Mouse (Mus musculus) liver, postnatal 0 days (tissue): ENCODE results near the gene Ppm1h. TPM values are rescaled to one million over a fixed set of nuclear protein-coding genes. Genes with fewer than 3 reads are reported as not detected.

ENCODE experiments used
- ATAC-seq: fragments of 200-750 bp; cut with Nextera tagmentation; 2 replicates; pipeline ENCODE4 v1.8.0; 2017; ENCODE audit warnings: mild to moderate bottlenecking, moderate library complexity
- DNase-seq: peaks from one replicate; pipeline ENCODE4 v3.0.0-alpha.2; 2016
- H3K27ac ChIP-seq: fragments of 300-500 bp; sonication (generic); 2 replicates; pipeline ENCODE4 v1.5.1; 2014; ENCODE audit warnings: antibody characterized with exemption, moderate library complexity, mild to moderate bottlenecking, low read depth
- H3K27me3 ChIP-seq: fragments of 300-500 bp; sonication (generic); 2 replicates; pipeline ENCODE4 v1.6.1; 2014; ENCODE audit warnings: low read length, control low read depth, mixed read lengths; ENCODE audit not compliant: insufficient read depth
- H3K36me3 ChIP-seq: fragments of 300-500 bp; sonication (generic); replicated peaks from 2 replicates; pipeline ENCODE4 v1.6.1; 2014; ENCODE audit warnings: mild to moderate bottlenecking, control low read depth, low read length, moderate library complexity, mixed read lengths; ENCODE audit not compliant: insufficient read depth
- H3K4me1 ChIP-seq: fragments of 300-500 bp; sonication (generic); 2 replicates; pipeline ENCODE4 v1.6.1; 2014; ENCODE audit warnings: antibody characterized with exemption, mild to moderate bottlenecking, control low read depth; ENCODE audit not compliant: insufficient read depth
- H3K4me2 ChIP-seq: fragments of 300-500 bp; sonication (generic); 2 replicates; pipeline ENCODE4 v1.6.1; 2014; ENCODE audit warnings: low read depth, mild to moderate bottlenecking, low read length, moderate library complexity, mixed read lengths
- H3K4me3 ChIP-seq: fragments of 300-500 bp; sonication (generic); 2 replicates; pipeline ENCODE4 v1.5.1; 2014; ENCODE audit warnings: low read depth, low read length
- H3K9ac ChIP-seq: fragments of 300-500 bp; sonication (generic); replicated peaks from 2 replicates; pipeline ENCODE4 v1.6.1; 2014; ENCODE audit warnings: mild to moderate bottlenecking, moderate library complexity
- H3K9me3 ChIP-seq: fragments of 300-500 bp; sonication (generic); 2 replicates; pipeline ENCODE4 v1.6.1; 2016; ENCODE audit warnings: mild to moderate bottlenecking, control low read depth, low read length, mixed read lengths
- CTCF ChIP-seq: sonication (generic); IDR thresholded peaks from 2 replicates; pipeline ENCODE4 v1.5.1; 2016; ENCODE audit warnings: antibody characterized with exemption, low read depth
- EP300 ChIP-seq: IDR thresholded peaks from 2 replicates; pipeline ENCODE4 v1.6.1; 2016; ENCODE audit warnings: antibody characterized with exemption, low read depth, mild to moderate bottlenecking
- WGBS: fragments of 180-500 bp; shearing (Covaris S2); extraction: QIAGEN DNeasy Blood & Tissue Kit; methylation state at CpG from one replicate; pipeline ENCODE4 v1.1.7; 2014; ENCODE audit not compliant: insufficient replicate concordance; 5-methylcytosine and 5-hydroxymethylcytosine counted together
- polyA plus RNA-seq: library from polyadenylated mRNA; unstranded; fragments of >200 nt; fragmentation: Nextera tagmentation; extraction: Ambion mirVana; gene quantifications from 2 replicates; pipeline ENCODE4 v1.2.1, GENCODE M21; 2015

Gene Ppm1h
- polyA plus RNA-seq, 1 experiment from 2014 or later = 3.9 TPM

DNA sequence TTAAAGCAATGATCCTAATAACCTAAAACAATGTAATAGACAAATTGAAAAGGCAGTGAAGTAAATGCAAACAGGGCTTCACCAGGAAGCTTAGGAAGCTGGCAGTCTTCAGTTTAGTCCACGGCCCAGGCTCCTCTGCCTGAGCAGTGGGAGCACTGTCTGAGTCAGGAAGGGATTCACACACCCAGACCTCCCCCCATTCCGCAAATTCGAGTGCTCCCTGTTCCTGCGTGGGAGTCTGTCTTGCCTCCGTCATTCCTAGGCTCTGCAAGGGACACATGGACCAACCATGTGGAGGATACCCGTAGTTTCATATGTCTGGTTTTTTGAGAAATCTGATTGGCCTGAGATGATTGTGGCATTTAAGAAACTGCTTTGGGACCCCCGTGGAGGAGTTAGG, 67.6 kb downstream of the Ppm1h start:
- DNase-seq (no peak), ATAC-seq (no peak)
- Histone ChIP-seq H3K27ac (no peak overlapping the region), H3K4me3 (no peak overlapping the region), H3K4me2 (no peak overlapping the region), H3K36me3 (no peaks in the 10 kb centered on the region), H3K9me3 (no peaks in the 10 kb centered on the region), H3K4me1 (peaks cover 2% of the 10 kb centered on the region; the same call in 1 of the 2 replicates), H3K9ac (no peak overlapping the region), H3K27me3 (no peaks in the 10 kb centered on the region)
- TF ChIP-seq EP300 (no peak), CTCF (no peak)
- 78% methylated on average over 7 of the region's 7 CpGs for WGBS

DNA sequence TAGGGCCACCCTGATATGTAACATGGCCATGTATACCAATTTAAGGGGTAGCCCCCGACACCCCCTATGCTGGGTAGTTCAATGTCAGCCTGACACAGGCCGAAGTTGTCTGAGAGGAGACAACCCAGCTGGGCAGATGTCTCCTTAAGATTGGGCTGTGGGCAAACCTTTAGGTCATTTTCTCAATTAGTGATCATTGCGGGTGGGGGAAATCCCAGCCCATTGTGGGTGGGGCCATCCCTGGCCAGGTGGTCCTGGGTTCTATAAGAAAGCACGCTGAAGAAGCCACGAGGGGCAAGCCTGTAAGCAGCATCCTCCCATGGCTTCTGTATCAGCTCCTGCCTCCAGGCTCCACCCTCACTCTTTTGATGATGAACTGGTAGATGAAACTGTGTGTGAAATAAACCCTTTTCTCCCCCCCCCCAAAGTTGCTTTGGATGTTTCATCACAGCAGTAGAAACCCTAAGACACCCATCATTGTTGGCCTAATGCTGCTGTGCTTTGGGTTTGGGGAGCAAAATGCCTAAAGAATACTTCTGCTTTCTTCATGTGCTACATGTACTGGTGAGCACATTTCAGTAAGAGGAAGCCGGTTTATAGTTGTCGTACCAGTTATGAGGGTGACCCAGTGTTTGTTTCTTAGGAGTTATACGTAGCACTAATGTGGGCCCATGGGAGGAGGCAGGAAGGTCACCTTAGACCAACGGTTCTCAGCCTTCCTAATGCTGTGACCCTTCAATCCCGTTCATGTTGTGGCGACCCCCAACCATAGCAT, 68.8 kb downstream of the Ppm1h start:
- WGBS = 63% methylated on average over 11 of the region's 11 CpGs
- H3K9me3 ChIP-seq = no peaks in the 10 kb centered on the region

DNA sequence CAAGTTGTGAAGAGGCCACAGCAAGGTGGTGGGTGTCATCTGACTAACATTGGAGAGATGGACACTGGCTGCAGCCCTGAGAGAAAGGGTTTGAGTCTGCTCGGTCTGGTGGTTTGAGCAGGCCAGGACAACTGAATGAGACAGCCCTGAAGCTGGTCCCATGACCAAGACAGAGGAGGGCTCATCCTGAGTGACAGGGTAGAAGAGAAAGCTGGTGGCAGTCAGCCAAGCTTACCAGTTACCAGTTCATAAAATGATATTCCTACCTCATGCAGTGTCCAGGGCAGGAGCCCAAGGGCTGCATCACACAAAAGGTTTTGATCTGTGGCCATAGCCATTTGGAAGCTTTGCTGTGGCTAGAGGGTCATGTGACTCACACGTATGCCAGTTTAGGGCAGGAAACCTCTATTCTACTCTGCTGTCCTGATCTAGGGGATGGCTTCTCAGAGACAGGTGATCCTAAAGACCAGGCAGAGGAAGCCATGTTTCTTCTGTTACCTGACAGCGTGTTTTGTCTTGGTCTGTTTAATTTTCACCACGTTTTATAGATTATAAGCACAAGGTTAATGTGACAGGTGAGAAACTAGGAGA, 69.9 kb downstream of the Ppm1h start:
- H3K4me1 ChIP-seq = peaks cover 2% of the 10 kb centered on the region; the same call in 1 of the 2 replicates
- TF ChIP-seq EP300 (no peak), CTCF (no peak)
- ATAC-seq (no peak), DNase-seq (no peak)
- 77% methylated on average over 4 of the region's 4 CpGs for WGBS
- H3K9ac ChIP-seq = no peak overlapping the region
- H3K9me3 ChIP-seq = no peaks in the 10 kb centered on the region
- H3K36me3 ChIP-seq = no peaks in the 10 kb centered on the region
- H3K27ac ChIP-seq = no peak overlapping the region
- H3K4me2 ChIP-seq = no peak overlapping the region
- H3K27me3 ChIP-seq = no peaks in the 10 kb centered on the region
- no peak overlapping the region for H3K4me3 ChIP-seq

More for the DNA sequence above, 68.8 kb downstream of the Ppm1h start:
- TF ChIP-seq EP300 = no peak
- TF ChIP-seq CTCF = no peak
- Histone ChIP-seq H3K9ac (no peak overlapping the region), H3K27ac (no peak overlapping the region), H3K4me1 (peaks cover 2% of the 10 kb centered on the region; the same call in 1 of the 2 replicates), H3K36me3 (no peaks in the 10 kb centered on the region), H3K27me3 (no peaks in the 10 kb centered on the region), H3K4me3 (no peak overlapping the region), H3K4me2 (no peak overlapping the region)
- no peak for ATAC-seq
- DNase-seq = no peak

DNA sequence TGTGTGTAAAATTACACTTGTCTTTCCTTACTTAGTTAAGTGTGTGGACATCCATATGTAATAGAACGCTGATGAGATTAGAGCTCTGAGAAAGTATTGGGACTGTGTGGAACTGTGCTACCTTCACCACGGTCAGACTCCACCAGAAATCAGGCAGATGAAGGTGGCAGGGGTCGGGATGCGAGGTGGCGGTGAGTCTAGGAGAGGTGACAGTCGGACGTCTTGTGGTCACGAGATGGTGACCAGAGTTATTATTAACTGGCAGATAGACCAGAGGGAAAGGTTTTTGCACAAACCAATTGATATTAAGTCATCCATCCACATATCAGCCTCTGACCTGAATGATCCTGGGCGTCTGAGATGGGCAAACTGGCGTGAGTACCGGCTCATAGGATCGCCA, 70.5 kb downstream of the Ppm1h start:
- TF ChIP-seq EP300 (no peak), CTCF (no peak)
- H3K27ac ChIP-seq = no peak overlapping the region
- WGBS = 84% methylated on average over 12 of the region's 12 CpGs
- DNase-seq (no peak), ATAC-seq (no peak)
- H3K4me3 ChIP-seq = no peak overlapping the region
- H3K9ac ChIP-seq = no peak overlapping the region
- no peaks in the 10 kb centered on the region for H3K9me3 ChIP-seq
- H3K4me1 ChIP-seq = peaks cover 2% of the 10 kb centered on the region; the same call in 1 of the 2 replicates
- no peaks in the 10 kb centered on the region for H3K27me3 ChIP-seq
- no peaks in the 10 kb centered on the region for H3K36me3 ChIP-seq
- no peak overlapping the region for H3K4me2 ChIP-seq

DNA sequence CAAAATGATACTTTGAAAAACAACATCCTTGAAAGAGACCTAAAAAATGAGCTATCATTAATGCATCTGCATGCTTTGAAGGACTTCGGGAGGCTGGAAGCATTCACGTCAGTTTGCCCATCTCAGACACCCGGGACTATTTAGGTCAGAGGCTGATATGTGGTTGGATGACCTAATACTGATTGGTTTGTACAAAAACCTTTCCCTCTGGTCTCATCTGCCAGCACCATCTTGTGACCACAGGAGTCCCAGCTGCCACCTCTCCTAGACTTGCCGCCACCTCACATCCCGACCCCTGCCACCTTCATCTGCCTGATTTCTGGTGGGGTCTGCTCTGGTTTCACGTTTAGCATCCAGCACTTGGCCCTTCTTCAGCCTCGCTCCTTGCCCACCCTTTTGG, 71.3 kb downstream of the Ppm1h start:
- WGBS = 71% methylated on average over 7 of the region's 7 CpGs
- H3K4me2 ChIP-seq = no peak overlapping the region
- no peak for ATAC-seq
- no peak overlapping the region for H3K4me3 ChIP-seq
- no peak overlapping the region for H3K27ac ChIP-seq
- no peak for DNase-seq
- H3K27me3 ChIP-seq = no peaks in the 10 kb centered on the region
- no peak overlapping the region for H3K9ac ChIP-seq
- H3K36me3 ChIP-seq = no peaks in the 10 kb centered on the region
- H3K9me3 ChIP-seq = no peaks in the 10 kb centered on the region
- no peak for TF ChIP-seq EP300
- TF ChIP-seq CTCF = no peak
- H3K4me1 ChIP-seq = peaks cover 2% of the 10 kb centered on the region; the same call in 1 of the 2 replicates
